Mouse (Mus musculus): ENCODE results near the gene Fst.

Fst gene

GRCm38 (mm10) chr13:114420235-114420634 is 38.5 kb downstream of the Fst start:
- intact Hi-C loops (cut with DNase I): no loop called here

- intact Hi-C loops (cut with DNase I): no loop called here
Observed at GRCm38 (mm10) chr13:114419364-114419763, 39.4 kb downstream of the Fst start.

GRCm38 (mm10) chr13:114412326-114412725 is 46.4 kb downstream of the Fst start:
- intact Hi-C loops (cut with DNase I): no loop called here

- intact Hi-C loops (cut with DNase I): no loop called here
Observed at GRCm38 (mm10) chr13:114406866-114407265, 51.9 kb downstream of the Fst start.

GRCm38 (mm10) chr13:114406424-114406823 is 52.3 kb downstream of the Fst start:
- intact Hi-C loops (cut with DNase I): no loop called here

GRCm38 (mm10) chr13:114405100-114405715 is 53.5 kb downstream of the Fst start:
- intact Hi-C loops (cut with DNase I): no loop called here

Data from adrenal gland (tissue).